Mouse (Mus musculus): Measurements from ENCODE around the gene Coq8b.

Gene Coq8b

DNA sequence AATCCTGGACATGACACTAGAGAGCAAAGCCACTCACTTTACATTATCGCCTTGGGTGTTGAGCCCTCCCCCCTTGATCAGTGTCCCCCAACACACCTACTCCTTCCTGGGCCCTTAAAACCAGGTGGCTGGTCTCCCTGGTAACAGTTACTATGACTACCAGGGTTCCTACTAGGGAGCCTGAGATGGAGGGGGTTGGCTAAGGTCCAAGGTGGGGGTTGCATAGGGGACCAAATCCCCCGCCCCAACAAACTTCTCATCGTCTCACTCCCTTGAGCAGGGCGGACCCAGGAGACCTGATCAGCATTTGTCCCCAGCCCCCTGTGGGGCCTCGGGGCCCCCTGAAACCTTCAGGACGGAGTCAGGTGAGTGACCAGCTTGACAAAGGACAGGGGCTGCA lies 29.1 kb downstream of the Coq8b start:
- in situ Hi-C loops (cut with MboI, MseI), result no loop called here

- in situ Hi-C loops (cut with MboI, MseI), result no loop called here
These were observed 31.9 kb downstream of the Coq8b start for GRCm38 (mm10) chr7:27264761-27265160.

DNA sequence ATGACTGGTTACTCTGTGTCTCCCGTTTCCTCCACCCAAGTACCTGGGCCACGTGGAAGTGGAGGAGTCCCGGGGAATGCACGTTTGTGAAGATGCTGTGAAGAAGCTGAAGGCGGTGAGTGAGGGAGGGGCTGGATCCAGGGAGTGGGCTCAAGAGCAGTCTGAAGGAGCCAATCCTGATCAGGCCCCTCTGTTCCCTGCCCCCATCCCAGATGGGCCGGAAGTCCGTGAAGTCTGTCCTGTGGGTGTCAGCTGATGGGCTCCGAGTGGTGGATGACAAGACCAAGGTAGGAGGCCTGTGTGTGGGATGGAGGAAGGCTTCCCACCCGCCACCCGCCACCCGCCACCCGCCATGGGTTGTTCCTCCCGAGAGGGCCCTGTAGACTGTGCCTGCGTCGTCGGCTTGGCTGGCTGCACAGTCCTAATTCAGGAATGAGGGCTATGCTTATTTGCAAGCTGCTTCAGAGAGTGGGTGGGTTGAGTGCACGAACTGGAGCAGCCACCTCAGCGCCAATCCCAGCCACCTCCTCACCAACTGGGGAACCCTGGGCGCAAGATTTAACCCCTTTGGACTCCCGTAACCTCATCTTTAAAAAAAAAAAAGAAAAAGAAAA lies 33.8 kb downstream of the Coq8b start:
- in situ Hi-C loops (cut with MboI, MseI), result no loop called here

GRCm38 (mm10) chr7:27271423-27271822 lies 38.6 kb downstream of the Coq8b start:
- in situ Hi-C loops (cut with MboI, MseI), result no loop called here

DNA sequence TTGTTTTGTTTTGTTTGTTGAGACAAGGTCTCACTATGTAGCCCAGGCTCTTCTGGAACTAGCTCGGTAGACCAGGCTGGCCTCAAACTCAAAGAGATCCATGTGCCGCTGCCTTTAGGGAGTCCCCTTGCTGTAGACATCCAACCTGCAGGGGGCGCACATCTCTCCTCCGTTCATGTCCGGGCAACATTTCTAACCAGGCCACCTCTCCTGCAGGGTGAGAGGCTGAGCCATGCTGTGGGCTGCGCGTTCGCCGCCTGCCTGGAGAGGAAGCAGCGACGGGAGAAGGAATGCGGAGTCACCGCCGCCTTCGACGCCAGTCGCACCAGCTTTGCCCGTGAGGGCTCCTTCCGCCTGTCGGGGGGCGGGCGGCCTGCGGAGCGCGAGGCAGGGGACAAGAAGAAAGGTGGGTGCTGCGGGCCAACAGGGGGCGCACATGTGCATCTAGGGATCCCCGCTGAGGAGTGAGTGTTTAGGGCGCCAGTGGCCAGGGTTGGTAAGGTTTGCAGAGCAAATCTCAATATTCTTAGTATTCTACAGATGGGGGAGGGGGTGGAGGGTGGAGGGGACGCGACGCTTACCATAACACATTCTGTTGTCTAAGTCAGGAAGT lies 41.0 kb downstream of the Coq8b start:
- in situ Hi-C loops (cut with MboI, MseI), result no loop called here

- in situ Hi-C loops (cut with MboI, MseI), result loop anchor here (25.0 kb wide), 2 partner anchors 313 to 488 kb away; no protein-coding TSS in a partner anchor
These were observed 42.1 kb downstream of the Coq8b start for GRCm38 (mm10) chr7:27274916-27275315.

DNA sequence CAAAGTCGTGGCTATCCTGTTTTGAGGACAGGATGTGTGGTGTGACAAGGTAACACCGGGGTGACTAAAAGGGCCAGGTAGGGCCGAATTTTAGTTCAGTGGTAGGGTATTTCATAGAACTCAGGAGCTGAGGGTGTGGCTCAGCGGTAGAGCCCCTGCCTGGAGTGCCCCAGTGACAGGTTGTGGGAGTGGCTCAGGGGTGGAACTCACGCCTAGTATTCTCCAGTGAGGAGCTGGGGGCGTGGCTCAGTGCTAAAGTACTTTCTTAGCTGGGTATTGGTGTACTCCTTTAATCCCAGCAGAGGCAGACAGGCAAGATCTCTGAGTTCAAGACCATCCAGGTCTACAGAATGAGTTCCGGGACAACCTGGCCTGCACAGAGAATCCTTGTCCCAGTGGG lies 43.2 kb downstream of the Coq8b start:
- in situ Hi-C loops (cut with MboI, MseI), result loop anchor here (25.0 kb wide), 2 partner anchors 314 to 489 kb away; no protein-coding TSS in a partner anchor

DNA sequence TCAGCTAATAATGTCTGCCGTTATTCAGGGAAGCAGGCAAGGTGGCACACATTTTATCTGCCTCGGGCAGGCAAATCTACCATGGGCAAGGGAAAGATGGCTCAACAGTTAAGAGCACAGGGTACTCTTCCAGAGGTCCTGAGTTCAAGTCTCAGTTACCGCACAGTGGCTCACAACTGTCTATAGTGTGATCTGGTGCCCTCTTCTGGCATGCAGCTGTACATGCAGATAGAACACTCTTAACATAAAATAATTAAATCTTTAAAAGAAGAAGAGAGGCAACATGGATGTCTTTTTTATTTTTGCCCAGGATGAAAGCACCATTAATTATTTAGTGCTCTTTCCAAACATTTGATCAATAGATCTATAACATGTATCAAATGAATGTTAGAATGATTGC lies 44.4 kb downstream of the Coq8b start:
- in situ Hi-C loops (cut with MboI, MseI), result loop anchor here (25.0 kb wide), 2 partner anchors 315 to 490 kb away; no protein-coding TSS in a partner anchor

DNA sequence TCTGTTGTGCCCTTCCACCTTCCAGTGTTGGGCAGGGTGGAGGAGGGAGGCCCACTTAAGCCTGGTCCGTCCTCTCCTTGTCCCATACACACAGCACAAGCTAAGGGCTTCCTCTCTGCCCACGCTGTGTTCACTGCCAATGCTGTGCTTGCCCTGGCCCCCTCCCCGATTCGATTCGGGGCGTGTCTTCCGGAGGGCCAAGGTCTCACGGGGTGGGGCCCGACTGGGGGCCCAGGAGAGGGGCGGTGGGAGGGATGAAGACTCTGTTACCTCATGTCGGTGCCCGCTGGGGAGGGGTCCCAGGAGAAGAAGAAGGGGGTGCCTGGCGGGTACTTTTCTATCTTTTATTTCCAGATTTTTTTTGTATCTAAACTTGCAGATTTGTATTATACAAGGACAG lies 48.9 kb downstream of the Coq8b start:
- in situ Hi-C loops (cut with MboI, MseI), result loop anchor here (25.0 kb wide), 2 partner anchors 319 to 494 kb away; no protein-coding TSS in a partner anchor

GRCm38 (mm10) chr7:27282225-27282624 lies 49.4 kb downstream of the Coq8b start:
- in situ Hi-C loops (cut with MboI, MseI), result loop anchor here (25.0 kb wide), 2 partner anchors 320 to 495 kb away; no protein-coding TSS in a partner anchor

GRCm38 (mm10) chr7:27284865-27285697 lies 52.3 kb downstream of the Coq8b start:
- in situ Hi-C loops (cut with MboI, MseI), result loop anchor here (25.0 kb wide), 2 partner anchors 323 to 498 kb away; no protein-coding TSS in a partner anchor

GRCm38 (mm10) chr7:27285698-27286066 lies 52.9 kb downstream of the Coq8b start:
- in situ Hi-C loops (cut with MboI, MseI), result loop anchor here (25.0 kb wide), 2 partner anchors 323 to 498 kb away; no protein-coding TSS in a partner anchor

- in situ Hi-C loops (cut with MboI, MseI), result loop anchor here (25.0 kb wide), 2 partner anchors 326 to 501 kb away; no protein-coding TSS in a partner anchor
These were observed 55.9 kb downstream of the Coq8b start for GRCm38 (mm10) chr7:27288732-27289131.

GRCm38 (mm10) chr7:27290555-27290954 lies 57.7 kb downstream of the Coq8b start:
- in situ Hi-C loops (cut with MboI, MseI), result loop anchor here (25.0 kb wide), 2 partner anchors 328 to 503 kb away; no protein-coding TSS in a partner anchor

DNA sequence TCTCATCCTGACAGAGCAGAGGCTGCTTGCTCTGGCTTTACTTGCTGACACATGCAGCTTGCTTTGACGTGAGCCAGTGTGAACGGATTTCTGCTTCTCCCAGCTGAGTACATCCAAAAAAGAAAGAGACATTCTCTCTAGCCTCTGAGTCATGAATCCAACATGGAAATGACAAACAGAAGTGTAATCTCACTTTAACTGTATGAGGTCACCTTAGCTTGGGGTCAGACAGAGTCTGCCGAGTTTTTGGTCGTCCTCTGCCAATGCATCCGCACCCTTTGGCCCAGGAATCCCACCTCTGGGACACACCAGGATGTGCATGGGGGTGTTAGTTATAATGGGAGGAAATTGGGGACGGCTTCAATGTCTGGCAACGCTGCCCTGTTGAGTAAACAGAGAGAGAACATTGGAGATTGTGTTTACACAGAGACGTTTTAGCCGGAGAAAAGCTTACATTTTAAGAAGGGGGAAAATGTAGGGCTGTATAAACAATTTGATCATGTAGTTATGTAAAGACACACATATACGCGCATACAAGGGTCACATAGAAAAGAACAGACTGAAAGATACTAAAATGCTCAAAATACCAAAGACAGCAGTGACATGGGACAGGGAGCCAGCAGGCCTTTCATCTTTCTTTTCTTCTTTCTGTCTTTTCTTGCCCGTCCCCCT lies 59.1 kb downstream of the Coq8b start:
- in situ Hi-C loops (cut with MboI, MseI), result loop anchor here (25.0 kb wide), 2 partner anchors 330 to 505 kb away; no protein-coding TSS in a partner anchor

DNA sequence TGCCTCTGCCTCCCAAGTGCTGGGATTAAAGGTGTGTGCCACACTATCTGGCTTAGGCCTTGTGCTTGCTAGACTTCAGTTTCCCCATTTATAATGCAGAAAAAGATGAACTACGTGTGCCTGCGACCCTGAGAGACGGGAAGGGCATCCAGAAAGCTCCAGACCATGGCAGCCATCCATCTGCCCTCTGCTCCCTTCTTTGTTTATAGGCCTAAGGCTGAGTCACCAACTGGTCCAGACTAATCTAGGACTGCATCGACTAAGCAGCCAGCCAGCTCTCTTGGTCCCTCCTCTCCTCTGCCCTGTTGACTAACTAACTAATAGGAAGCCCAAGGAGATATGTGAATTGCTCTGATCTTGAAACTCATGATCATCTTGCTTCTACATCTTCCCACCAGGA lies 63.1 kb downstream of the Coq8b start:
- in situ Hi-C loops (cut with MboI, MseI), result loop anchor here (25.0 kb wide), 2 partner anchors 334 to 509 kb away; no protein-coding TSS in a partner anchor

DNA sequence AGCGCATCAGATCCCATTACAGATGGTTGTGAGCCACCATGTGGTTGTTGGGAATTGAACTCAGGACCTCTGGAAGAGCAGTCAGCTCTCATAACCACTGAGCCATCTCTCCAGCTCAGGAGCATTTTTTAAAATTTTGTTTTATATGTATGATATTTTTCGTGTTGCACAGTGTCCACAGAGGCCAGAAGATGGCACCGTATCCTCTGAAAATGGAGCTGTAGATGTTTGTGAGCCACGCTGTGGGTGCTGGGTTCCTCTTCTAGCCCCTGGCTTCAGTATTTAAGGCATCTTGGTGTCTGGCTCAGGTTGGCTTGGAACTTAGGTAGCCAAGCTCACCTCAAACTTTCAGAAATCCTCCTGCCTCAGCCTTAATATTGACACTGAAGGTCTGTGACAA lies 63.7 kb downstream of the Coq8b start:
- in situ Hi-C loops (cut with MboI, MseI), result loop anchor here (25.0 kb wide), 2 partner anchors 334 to 509 kb away; no protein-coding TSS in a partner anchor

DNA sequence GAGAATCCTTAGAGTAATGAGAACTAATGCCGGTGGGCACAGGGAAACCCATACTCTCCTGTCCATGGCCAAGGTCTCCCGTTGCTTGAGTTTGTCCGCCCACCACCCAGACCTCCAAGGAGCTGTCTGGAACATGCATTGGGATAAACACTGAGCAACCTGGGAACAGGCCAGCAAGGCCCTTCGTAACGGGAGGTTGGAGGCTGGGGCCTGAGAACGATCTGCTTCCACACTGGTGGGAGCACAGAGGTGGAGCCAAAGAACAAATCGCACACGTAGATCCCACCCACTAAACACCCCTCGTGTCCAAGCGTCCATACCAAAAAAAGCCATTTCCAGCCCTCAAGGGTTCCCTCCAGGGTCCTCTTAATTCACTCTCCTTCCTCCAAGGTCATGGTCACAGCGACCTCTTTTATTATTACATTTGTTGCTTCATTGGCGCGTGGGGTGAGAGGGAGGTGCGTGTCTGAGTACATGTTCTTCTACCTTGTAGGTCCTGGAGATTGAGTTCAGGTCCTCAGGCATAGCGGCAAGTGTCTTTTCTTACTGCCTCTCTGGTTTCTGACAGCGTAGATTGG lies 65.3 kb downstream of the Coq8b start:
- in situ Hi-C loops (cut with MboI, MseI), result loop anchor here (25.0 kb wide), 2 partner anchors 336 to 511 kb away; no protein-coding TSS in a partner anchor

DNA sequence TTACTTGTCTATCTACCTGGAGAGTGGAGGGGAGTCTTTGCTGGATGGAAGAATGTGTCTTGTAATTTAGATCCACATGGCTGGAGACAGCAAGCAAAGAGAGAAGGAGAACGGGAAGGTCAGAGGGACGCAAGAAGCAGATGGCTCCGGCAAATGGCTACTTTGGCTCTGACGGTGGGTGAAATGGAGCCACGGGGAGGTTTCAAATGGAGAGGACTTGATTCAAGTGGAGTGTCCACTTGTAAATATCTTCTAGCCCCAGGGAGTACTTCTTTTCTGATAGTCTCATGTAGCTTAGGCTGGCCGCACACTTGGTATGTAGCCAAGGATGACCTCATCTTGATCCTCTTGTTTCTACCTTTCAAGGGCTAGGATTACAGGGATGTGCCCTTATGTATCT lies 66.0 kb downstream of the Coq8b start:
- in situ Hi-C loops (cut with MboI, MseI), result loop anchor here (25.0 kb wide), 2 partner anchors 337 to 512 kb away; no protein-coding TSS in a partner anchor

- in situ Hi-C loops (cut with MboI, MseI), result no loop called here
These were observed 67.5 kb downstream of the Coq8b start for GRCm38 (mm10) chr7:27300351-27300750.

GRCm38 (mm10) chr7:27300801-27301200 lies 68.0 kb downstream of the Coq8b start:
- in situ Hi-C loops (cut with MboI, MseI), result no loop called here

Measured in T-helper 17 cell (primary cell).